Mouse (Mus musculus) hindbrain, embryonic 10.5 days (tissue): Measurements from ENCODE around the gene Serpinb9b. TPM values are rescaled to one million over a fixed set of nuclear protein-coding genes. Genes with fewer than 3 reads are reported as not detected.
A peak's percentile ranks its signal among the peaks of the same experiment; 100 is the strongest.

ENCODE experiments used
- DNase-seq: peaks from one replicate; pipeline ENCODE4 v3.0.0-alpha.2; 2017; ENCODE audit warnings: low spot score
- H3K27ac ChIP-seq: fragments of 300-500 bp; sonication (generic); 2 replicates; pipeline ENCODE4 v1.5.1; 2016; ENCODE audit warnings: mild to moderate bottlenecking, moderate library complexity
- H3K27me3 ChIP-seq: fragments of 300-500 bp; sonication (generic); 2 replicates; pipeline ENCODE4 v1.6.1; 2016; ENCODE audit warnings: mild to moderate bottlenecking; ENCODE audit not compliant: poor library complexity, insufficient read depth, severe bottlenecking
- H3K36me3 ChIP-seq: fragments of 300-500 bp; sonication (generic); 2 replicates; pipeline ENCODE4 v1.6.1; 2016; ENCODE audit warnings: mild to moderate bottlenecking, moderate library complexity
- H3K4me1 ChIP-seq: fragments of 300-500 bp; sonication (generic); replicated peaks from 2 replicates; pipeline ENCODE4 v1.6.1; 2016; ENCODE audit warnings: mild to moderate bottlenecking
- H3K4me3 ChIP-seq: fragments of 300-500 bp; sonication (generic); 2 replicates; pipeline ENCODE4 v1.5.1; 2016; ENCODE audit warnings: mild to moderate bottlenecking, moderate library complexity
- H3K9me3 ChIP-seq: fragments of 300-500 bp; sonication (generic); 2 replicates; pipeline ENCODE4 v1.6.1; 2016; ENCODE audit warnings: mild to moderate bottlenecking, moderate library complexity
- WGBS: fragments of 180-500 bp; shearing (Covaris S2); methylation state at CpG from one replicate; pipeline ENCODE4 v1.1.7; 2016; 5-methylcytosine and 5-hydroxymethylcytosine counted together
- polyA plus RNA-seq: library from polyadenylated mRNA; unstranded; fragments of >200 nt; fragmentation: Nextera tagmentation; extraction: Ambion mirVana; gene quantifications from 2 replicates; pipeline ENCODE4 v1.2.1, GENCODE M21; 2016

Serpinb9b gene
- polyA plus RNA-seq, 1 experiment from 2014 or later: 0.21 TPM

DNA sequence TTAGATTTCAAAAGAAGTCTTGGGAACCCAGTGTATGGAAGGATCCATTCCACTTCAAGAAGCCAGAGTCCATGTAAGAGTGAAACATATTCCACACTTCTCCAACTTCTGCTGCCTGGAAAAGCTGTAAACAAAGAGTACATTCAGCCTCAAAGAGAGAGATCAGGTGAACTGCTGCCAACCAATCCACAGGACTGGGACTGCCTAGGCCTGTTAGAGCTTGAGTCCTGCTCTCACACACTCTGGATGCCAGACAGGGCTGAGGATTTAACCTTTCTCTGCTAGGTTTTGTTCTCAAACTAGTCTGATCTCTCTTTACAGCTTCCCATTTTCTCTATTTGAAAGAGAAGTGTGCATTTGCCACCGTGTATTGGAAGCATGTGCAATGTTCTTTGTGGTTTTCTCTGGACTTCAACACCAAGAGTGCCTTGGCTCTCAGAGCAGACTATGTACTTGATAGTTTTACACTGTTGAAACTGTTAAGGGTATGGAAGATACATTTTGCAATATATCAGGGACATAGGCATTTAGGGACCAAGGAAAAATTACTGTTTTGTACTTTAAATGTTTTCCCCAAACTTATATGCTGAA, 40.3 kb downstream of the Serpinb9b start:
- Histone ChIP-seq H3K36me3 (no peaks in the 10 kb centered on the region), H3K4me3 (no peak overlapping the region), H3K27me3 (no peaks in the 10 kb centered on the region), H3K27ac (no peak overlapping the region), H3K4me1 (no peaks in the 10 kb centered on the region), H3K9me3 (no peaks in the 10 kb centered on the region)
- DNase-seq: no peak
- 57% methylated on average over 1 of the region's 1 CpGs for WGBS

DNA sequence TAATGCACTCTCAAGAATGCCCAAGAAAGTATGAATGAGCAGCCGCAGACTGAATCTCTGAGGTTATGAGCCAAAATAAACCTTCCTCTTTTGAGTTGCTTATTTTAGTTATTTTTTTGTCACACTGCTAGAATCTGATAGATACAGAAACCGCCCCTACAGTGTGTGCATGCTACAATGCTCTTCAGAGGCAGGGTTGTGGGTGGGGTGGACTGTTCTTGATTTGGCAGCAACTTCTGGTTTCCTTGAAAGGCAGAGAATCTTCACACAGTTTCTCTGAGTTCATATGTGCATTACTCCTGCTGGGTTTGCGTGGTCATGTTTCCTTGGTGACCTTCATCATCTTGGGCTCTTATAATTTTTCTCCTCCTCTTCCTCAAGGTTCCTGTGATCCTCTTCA, 40.9 kb downstream of the Serpinb9b start:
- 90% methylated on average over 3 of the region's 3 CpGs for WGBS

DNA sequence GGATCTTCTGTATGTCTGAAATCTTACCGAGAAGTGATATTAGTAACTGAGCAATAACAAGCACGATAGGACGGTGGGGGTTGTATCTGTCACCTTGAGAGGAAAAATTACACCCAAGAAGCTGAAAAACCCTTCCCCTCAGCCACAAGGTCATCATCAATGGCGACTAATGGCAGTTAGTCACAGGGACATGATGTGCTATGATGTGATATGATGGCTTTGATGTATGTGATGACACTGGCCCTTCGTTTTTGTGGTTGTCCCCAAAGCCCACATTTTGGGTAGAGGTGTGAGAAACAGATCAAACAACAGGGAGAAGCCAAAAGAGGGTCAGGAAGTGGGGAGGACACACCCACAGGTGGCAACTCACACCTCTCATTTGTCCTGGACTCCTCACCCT, 44.6 kb downstream of the Serpinb9b start:
- Histone ChIP-seq H3K9me3 (no peaks in the 10 kb centered on the region), H3K27me3 (no peaks in the 10 kb centered on the region), H3K4me1 (no peaks in the 10 kb centered on the region), H3K4me3 (no peak overlapping the region), H3K36me3 (no peaks in the 10 kb centered on the region), H3K27ac (no peak overlapping the region)
- DNase-seq: no peak
- 83% methylated on average over 5 of the region's 5 CpGs for WGBS

More for the DNA sequence above, 40.9 kb downstream of the Serpinb9b start:
- Histone ChIP-seq H3K4me3 (no peak overlapping the region), H3K27ac (no peak overlapping the region), H3K4me1 (no peaks in the 10 kb centered on the region), H3K36me3 (no peaks in the 10 kb centered on the region), H3K27me3 (no peaks in the 10 kb centered on the region), H3K9me3 (no peaks in the 10 kb centered on the region)
- DNase-seq: no peak

DNA sequence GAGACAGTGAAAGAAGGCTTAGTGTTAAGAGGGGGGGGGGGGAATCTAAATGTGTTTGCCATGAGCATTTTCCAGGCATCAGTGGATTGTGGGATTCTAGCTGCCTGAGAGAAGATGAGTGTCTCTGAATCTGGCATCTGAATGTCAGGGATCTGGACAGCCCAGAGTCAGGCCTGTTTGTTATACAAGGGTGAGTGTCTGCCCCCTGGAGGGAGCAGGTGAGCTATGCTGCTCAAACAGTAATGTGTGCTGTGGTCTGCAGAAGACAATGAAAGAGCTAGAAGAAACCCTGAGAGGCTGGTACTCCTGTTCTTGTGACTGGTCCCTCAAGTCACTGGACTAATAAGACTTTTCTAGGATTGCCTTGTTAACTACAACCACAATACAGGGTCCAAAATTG, 46.8 kb downstream of the Serpinb9b start:
- Histone ChIP-seq H3K27ac (no peak overlapping the region), H3K4me1 (no peaks in the 10 kb centered on the region), H3K9me3 (no peaks in the 10 kb centered on the region), H3K4me3 (no peak overlapping the region), H3K27me3 (no peaks in the 10 kb centered on the region), H3K36me3 (no peaks in the 10 kb centered on the region)
- peak; percentile 22 for DNase-seq

DNA sequence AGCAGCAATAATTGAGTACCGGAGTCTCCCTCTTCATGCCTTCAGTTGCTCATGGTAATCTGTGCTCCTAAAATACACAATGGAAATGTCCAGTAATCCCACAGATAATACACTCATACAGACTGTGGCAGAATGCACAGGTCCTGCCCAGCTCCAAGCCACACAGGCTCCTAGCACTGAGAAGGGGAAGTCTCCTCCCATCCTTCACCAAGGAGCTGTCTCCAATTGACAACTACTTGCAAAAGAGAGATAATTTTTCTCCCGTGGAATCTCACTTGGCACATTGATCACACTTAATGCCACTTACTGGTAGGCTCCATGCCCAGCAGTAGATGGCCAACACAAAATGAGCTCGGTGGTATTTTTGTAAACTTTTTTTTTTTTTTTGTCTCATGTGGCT, 49.0 kb downstream of the Serpinb9b start:
- H3K27me3 ChIP-seq: no peaks in the 10 kb centered on the region
- H3K27ac ChIP-seq: no peak overlapping the region
- no peaks in the 10 kb centered on the region for H3K4me1 ChIP-seq
- WGBS: 88% methylated on average over 3 of the region's 3 CpGs
- DNase-seq: no peak
- no peaks in the 10 kb centered on the region for H3K36me3 ChIP-seq
- H3K4me3 ChIP-seq: no peak overlapping the region
- H3K9me3 ChIP-seq: no peaks in the 10 kb centered on the region

DNA sequence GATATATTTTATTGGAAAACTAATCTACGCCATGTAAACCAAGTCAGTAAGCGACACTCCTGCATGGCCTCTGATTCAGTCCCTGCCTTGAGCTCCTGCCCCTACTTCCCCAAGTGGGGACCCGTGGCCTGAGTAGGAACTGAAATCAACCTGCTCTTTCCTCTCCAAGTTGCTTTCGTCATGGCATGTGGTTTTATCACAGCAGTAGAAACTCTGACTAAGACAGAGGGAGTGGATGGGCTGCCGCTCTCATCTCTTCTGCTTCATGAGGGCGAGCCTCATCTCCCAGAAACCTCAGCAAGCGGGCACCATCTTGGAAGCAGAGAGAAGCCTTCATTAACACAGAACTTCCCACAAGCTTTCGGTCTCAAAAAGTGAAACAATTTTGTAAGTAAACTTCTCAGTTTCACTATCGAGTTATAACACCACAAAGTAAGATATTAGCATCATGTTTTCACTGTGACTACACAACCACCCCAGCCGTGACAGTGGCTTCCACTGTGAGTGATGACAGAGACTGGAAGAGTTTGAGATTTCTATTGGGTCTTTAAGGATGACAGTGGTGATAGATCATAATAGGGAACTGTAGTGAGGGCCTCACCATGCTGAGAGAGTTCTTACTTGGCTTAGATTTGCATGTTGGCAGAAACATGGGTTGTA, 49.9 kb downstream of the Serpinb9b start:
- Histone ChIP-seq H3K4me1 (no peaks in the 10 kb centered on the region), H3K9me3 (no peaks in the 10 kb centered on the region), H3K36me3 (no peaks in the 10 kb centered on the region), H3K27ac (no peak overlapping the region), H3K27me3 (no peaks in the 10 kb centered on the region), H3K4me3 (no peak overlapping the region)
- 90% methylated on average over 10 of the region's 10 CpGs for WGBS
- DNase-seq: no peak

DNA sequence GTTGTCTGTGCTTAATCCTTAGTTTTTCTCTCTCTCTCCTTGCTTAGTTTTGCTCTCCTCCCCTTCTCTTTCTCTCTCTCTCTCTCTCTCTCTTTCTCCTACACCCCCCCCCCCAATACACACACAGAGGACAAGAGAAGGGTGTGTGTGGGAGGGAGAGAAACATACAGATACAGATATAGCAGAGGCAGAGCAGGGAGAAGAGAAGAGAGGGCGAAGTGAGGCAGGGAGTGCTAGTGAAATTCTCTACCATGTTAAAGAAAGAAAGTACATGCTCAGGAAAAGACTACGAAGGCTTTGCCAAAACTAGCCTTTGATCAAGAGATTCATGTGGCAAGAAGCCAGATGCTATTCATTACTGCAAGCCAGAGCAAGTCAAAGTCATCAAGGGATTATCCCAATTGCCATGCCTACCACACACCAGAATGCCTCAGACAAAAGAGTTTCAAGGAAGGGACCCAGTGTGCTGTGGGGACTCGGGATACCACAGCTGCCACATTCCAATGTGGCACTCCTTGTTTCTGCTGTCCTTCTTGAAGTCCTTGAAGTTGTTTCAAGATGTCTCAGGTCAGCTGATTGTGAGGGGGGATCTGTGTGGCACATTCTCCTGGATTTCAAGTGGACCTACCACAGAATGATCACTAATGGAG, 51.0 kb downstream of the Serpinb9b start, which contains the start of gene Serpinb1b:
Gene Serpinb1b, plus strand, starts transcription at position 520 of the 650 bp plus-strand sequence.
- Histone ChIP-seq H3K27ac (no peak within 1 kb of the TSS), H3K27me3 (no peaks in the 10 kb centered on the region), H3K9me3 (no peaks in the 10 kb centered on the region), H3K36me3 (no peaks in the 10 kb centered on the region), H3K4me3 (no peak within 1 kb of the TSS), H3K4me1 (no peaks in the 10 kb centered on the region)
- no peak for DNase-seq
- 69% methylated on average over 3 of the region's 3 CpGs for WGBS

DNA sequence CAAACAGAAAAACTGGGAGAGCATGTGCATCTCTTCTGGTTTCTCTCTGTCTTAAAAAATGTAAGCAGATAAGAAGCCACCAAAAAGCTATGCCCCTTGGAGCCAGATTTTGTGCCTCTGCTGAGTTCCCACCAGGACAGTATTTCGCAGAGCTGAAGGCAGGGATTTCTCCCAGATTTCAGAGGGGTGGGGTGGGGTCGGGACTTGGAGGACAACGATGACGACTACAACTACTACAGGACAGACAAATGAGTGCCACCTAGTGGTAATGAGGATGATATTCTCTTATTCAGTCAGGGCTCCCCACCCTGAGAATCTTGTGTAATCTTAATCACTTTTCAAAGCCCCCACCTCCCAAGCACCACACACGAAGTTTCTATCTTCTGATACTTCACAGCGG, 52.2 kb downstream of the Serpinb9b start:
- no peaks in the 10 kb centered on the region for H3K9me3 ChIP-seq
- H3K27me3 ChIP-seq: no peaks in the 10 kb centered on the region
- whole genome bisulfite sequencing: 28% methylated on average over 6 of the region's 6 CpGs
- no peak for DNase-seq
- H3K4me1 ChIP-seq: no peaks in the 10 kb centered on the region
- no peak overlapping the region for H3K4me3 ChIP-seq
- no peaks in the 10 kb centered on the region for H3K36me3 ChIP-seq
- no peak overlapping the region for H3K27ac ChIP-seq

DNA sequence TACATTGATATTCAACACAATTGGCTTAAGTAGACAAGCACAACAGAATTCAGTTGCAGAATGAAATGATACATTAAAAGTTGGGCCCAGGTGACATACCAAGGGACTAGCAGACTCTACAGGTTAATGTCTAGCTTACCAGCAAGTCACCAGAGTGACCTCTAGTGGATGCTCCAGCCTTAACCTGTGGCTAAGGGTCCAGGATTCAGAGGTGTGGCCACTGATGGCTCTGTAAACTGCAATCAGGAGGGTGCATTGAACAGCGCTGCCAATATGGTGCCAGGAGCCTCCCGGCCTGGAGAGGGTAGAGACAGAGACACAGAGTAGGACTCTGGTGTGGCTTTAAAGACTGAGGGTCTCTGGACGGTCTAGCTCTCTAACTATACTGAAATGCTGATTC, 53.1 kb downstream of the Serpinb9b start:
- Histone ChIP-seq H3K4me3 (no peak overlapping the region), H3K9me3 (no peaks in the 10 kb centered on the region), H3K36me3 (no peaks in the 10 kb centered on the region), H3K27ac (no peak overlapping the region), H3K27me3 (no peaks in the 10 kb centered on the region), H3K4me1 (0 out of 2 replicates have a peak, but pooled peaks cover under 1% of the 10 kb centered on the region)
- no peak for DNase-seq
- WGBS: 16% methylated on average over 3 of the region's 3 CpGs

DNA sequence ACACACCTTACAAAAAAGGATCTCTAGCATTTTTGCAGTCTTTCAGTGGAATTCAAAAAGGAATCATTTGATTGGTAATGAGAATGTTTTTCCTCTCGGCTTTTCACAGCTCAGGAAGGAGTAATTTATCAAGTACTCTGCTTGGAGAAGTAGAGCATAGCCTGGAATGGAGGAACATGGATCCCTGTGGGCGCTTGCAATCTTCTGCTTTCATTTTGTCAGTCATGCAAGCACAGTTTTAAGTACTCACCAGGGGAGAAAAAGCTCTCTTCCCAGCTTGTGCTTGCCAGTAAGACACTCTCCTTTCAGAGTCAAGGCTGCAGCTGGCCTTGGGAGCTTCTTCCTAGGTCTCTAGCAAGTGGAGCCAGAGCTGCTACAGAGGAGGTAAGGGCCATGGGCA, 56.6 kb downstream of the Serpinb9b start:
- no peak for DNase-seq
- WGBS: 70% methylated on average over 2 of the region's 2 CpGs

DNA sequence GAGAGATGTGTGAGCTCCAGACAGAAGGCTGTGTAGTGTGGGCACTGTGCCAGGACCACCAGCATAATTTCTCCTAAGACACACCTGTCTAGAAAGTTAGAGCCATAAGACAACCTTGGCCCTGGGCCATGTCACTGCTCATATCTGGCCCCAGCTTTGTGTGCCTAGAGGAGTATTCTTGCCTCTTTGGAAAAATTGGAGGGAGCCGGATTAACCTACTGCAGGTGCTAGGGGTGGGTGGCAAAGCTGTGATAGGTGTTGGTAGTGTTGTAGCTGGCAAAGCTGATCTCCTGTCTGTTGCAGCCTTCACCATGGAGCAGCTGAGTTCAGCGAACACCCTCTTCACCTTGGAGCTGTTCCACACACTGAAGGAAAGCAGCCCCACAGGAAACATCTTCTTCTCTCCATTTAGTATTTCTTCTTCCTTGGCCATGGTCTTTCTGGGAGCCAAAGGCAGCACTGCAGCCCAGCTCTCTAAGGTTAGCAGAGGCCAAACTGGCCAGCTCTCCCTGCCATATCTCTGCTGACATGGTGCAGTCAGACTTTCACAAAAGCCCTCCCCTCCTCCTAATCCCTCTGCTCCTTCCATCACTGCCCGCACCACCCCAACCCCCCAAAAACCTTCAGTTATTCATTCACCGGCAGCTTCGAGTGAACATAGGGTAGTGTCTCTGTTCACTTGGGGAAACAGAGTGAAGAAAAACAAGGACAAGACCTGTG, 57.9 kb downstream of the Serpinb9b start:
- 78% methylated on average over 5 of the region's 5 CpGs for WGBS
- Histone ChIP-seq H3K4me3 (no peak overlapping the region), H3K27ac (no peak overlapping the region), H3K9me3 (peaks cover 6% of the 10 kb centered on the region; the same call in 1 of the 2 replicates), H3K27me3 (no peaks in the 10 kb centered on the region), H3K4me1 (0 out of 2 replicates have a peak, but pooled peaks cover 4% of the 10 kb centered on the region), H3K36me3 (no peaks in the 10 kb centered on the region)
- no peak for DNase-seq

More for the DNA sequence above, 56.6 kb downstream of the Serpinb9b start:
- H3K27ac ChIP-seq: no peak overlapping the region
- H3K36me3 ChIP-seq: no peaks in the 10 kb centered on the region
- H3K4me3 ChIP-seq: no peak overlapping the region
- no peaks in the 10 kb centered on the region for H3K27me3 ChIP-seq
- H3K9me3 ChIP-seq: peaks cover 4% of the 10 kb centered on the region; the same call in 1 of the 2 replicates
- H3K4me1 ChIP-seq: 0 out of 2 replicates have a peak, but pooled peaks cover 4% of the 10 kb centered on the region

DNA sequence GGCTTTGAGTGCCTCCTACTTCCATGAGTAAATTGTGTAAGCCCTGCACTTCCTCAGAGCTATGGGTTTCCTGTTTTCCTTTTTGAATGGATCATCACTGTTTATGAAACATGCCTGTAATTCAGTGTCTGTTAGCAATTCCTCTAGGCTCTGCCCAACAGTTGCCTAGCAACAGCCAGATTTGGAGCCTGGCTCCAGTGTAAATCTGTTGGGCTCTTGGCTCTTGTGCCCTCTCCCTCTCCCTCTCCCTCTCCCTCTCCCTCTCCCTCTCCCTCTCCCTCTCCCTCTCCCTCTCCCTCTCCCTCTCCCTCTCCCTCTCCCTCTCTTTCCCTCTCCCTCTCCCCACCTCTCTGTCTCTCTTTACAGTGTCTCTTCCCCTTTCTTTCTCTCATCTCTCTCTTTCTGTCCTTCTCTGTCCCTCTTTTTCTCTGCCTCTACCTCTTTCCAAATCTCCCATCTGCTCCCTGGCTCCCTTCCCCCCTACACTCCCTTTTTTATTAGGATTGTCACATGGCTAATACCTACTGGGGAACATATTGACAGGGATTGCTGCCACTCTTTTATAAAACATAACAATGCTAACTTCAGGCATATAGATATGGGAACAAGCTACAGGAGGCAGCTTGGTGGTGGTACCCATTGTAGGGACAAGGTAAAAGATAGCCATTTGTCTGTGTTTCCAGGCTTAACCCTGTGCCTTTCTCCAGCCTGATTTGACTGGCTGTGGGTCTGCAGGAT, 58.6 kb downstream of the Serpinb9b start:
- peaks cover 6% of the 10 kb centered on the region; the same call in 1 of the 2 replicates for H3K9me3 ChIP-seq
- H3K36me3 ChIP-seq: no peaks in the 10 kb centered on the region
- no peak for DNase-seq
- H3K4me1 ChIP-seq: 0 out of 2 replicates have a peak, but pooled peaks cover 4% of the 10 kb centered on the region
- no peaks in the 10 kb centered on the region for H3K27me3 ChIP-seq
- H3K4me3 ChIP-seq: no peak overlapping the region
- H3K27ac ChIP-seq: no peak overlapping the region
